Mouse (Mus musculus) spleen, adult 12 weeks (tissue): ENCODE data around the gene Lsp1.

Experiments used
- DNase-seq: peaks from one replicate; pipeline ENCODE4 v3.0.0; 2022; ENCODE audit warnings: low spot score

Gene Lsp1

DNA sequence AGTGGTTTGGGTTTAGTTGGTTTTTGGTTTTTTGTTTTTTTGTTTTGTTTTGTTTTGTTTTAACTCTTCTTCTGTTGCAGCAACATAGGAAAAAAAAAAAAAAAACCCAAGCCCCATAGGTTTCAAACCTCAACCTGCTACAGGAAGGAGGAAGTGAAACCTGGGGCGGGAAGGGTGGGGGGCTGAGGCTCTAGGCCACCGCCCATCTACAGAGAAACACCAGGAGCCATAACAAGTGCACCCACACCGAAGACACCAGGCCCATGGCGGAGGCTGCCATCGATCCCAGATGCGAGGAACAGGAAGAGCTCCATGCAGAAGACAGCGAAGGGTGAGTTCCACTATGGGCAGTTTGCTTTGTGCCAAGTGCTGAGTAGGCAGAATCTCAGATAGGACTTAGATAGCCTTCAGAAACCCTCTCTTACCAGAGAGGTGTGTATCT is at the start of gene Lsp1:
Gene Lsp1, plus strand, starts transcription at position 174 of the 442 bp plus-strand sequence.
- DNase-seq: no peak

DNA sequence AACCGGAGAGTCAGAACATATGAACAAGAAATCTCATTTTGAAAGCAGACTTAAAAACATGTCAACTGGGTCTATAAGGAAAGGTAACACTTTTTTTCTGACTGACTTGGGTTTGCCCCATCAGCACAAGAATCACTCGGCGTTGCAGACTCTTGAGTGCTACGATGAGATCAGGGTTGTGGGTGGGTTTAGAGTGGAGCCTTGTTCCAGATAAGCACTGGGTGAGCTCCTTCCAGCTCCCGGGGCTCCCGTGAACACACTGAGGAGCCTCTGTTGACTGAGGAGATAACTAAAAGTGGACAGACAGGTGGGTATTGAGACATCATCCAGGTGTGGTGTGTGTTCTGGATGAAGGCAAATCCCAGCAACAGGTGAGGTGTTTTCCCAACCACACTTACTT is 47.3 kb upstream of the Lsp1 start:
- no peak for DNase-seq

DNA sequence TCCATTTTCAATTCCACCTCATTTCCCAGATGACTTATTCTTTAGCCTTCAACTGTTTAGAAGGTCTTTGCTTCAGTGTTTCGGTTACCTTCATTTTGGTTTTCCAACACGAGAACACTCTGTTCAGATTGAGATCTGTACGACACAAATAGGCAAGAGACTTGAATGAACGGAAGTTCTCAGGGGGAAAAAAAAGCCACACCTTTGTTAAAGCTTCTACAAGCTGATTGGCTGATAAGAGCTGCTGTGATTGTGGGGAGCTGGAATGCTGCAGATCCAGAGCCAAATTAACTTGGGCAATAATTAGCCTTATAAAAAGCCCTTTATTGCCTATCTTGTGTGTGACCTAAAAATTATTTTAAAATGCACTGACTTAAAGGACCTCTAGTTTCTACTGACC is 45.3 kb upstream of the Lsp1 start:
- DNase-seq: no peak

DNA sequence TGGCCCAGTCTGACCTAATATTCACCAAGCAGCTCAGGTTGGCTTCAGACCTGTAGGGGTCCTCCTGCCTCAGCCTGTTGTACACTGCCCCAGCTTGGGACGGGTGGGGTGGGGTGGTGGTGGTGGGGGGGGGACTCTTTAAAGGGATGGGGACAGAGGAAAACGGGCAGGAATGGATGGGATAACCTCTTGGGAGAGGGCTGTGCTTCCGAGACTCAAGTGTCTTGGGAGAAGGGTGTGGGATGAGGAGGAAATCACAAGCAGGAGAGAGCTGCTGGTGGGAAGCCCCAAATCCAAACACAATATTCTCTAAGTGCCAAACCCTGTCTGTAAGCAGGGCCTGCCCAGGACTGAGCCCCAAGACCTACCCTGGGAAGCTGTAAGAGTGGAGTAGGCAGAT is 44.4 kb upstream of the Lsp1 start:
- no peak for DNase-seq

DNA sequence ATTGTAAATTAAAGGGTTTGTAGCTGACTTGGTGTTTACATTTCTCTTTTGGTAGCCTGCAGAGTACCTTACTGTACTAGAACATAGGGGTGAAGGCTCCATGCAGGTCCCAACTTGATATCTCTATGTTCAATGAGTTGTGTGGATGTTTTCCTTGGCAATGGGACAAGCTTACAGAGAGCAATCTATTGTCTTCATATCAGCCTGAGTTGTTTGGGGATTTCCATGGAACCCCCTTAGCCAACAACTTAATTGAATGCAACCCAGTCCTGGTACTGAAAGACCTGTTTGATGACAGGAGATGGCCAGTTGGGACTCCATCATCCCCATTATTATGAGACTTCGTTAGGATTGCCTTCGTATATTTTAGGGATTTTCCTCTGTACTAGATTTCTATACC is 42.6 kb upstream of the Lsp1 start:
- no peak for DNase-seq

DNA sequence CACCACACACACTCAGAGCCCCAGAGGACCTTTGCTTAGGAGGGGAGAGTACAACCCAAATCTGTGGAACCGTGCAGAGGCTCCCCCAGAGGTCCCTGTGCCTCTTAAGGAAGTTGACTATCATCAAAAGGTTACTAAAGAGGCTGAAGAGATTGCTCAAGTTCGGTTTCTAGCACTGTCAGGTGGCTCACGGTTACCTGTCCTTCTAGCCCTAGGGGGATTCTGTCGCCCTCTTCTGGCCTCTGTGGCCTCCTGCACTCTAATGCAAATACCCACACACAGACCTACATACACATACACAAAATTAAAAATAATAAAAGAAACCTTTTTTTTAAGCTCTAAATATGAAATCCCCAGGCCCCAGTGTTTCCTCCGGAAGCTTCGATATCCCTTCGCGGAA is 41.9 kb upstream of the Lsp1 start:
- DNase-seq: no peak

DNA sequence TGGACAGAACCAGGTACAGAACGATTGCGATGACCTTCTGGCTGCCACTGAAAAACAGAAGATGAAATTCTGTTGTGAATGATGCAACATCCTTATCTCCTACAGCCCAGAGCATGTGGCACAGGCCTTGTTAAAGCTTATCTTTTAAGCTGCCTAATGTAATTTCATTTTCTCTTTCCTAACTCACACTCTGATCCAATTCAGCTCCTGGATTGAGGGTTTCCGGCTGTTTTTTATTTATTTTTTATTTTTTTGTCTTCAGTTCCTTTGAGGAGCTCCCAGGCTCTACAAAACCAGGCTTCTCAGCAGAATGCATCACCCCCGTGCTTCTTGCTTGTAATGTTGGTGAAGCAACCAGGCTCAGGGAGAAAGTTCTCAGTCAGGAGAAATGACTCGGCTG is 40.7 kb upstream of the Lsp1 start:
- DNase-seq: no peak

DNA sequence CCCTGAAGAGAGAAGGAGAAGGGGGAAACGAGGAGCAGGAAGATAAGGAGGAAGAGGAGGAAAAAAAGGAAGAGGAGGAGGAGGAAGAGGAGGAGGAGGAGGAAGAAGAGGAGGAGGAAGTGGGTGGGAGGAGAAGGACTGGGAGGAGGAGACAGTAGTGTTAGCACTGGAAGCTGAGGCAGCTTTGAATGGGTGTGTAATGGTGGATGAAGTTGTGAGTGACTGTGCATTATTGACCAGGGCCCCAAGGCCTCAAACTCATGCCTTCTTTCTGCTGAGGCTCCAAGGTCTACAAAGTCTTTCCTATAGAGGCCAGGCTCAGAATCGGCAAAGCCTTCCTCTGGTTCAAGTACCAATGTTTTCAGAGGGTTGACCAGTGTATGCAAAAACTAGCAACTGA is 38.8 kb upstream of the Lsp1 start:
- DNase-seq: no peak

DNA sequence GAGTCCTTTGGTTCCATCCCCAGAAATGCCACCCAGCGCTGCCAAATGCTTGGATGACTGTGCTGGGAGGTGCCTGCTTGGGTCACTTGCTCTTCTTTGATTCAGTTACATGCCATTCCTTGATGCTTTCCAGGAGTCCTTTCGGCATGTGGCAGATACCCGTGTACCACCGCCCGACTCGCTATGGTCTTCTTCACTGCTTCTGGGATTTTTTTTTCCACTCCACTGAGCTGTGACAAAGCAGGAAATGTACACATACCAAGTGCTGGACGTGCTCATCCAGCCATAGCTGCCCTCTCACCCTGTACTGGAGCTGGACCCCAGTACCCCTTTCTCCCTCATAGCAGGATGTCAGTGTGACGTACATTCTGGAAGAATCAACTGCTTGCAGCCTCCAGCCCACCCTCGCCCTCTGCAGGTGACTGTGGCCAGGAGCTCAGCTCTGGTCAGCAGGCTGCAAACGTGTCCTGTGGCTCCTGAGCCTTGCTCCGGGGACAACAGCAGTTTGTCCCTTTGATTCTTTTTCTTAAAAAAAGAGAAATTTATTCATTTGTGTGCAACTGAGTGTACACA is 34.9 kb upstream of the Lsp1 start:
- DNase-seq: no peak

DNA sequence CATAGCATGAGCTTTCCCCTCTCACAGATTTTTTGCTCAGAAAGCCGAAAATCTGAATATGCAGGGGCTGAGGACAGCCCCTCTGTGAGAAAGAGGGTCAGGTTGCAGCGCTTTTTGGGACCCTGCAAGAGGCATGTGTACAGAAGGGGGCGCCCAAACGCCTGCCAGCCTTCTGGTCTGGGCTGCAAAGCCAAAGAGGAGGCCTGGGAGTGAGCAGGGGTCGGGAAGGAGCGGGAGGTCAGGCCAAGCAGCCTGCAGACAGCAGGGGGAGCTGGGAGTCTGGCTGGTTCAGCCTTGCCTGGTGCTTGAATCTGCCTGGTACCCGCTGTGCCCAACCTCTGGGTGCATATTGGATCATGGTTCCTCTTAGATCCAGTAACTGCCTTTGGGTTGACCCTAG is 32.4 kb upstream of the Lsp1 start:
- no peak for DNase-seq

DNA sequence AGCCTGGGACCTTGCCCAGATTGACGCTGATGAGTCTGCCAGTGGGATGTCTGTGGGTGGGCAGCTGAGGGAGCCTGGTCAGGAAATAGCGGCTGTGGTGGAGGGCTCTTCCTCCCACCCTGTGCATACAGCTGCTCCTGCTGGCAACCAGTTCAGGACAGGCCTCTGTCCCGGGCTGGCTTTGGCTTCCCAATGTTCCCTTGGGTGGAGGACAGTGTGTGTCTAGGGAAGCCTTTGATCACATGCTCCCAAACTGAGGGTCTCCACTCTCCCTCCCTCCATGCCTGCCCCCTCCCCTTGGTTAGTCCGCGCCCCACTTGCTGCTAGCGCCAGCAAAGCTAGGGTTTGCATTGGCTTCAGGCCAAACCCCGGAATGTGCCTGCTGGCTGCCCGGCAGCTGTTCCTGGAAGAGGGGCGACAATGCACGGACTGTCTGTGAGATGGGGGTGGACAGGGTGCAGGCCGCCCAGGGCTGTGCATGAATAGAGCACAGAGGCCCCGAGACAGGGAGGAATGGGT is 30.4 kb upstream of the Lsp1 start:
- no peak for DNase-seq

DNA sequence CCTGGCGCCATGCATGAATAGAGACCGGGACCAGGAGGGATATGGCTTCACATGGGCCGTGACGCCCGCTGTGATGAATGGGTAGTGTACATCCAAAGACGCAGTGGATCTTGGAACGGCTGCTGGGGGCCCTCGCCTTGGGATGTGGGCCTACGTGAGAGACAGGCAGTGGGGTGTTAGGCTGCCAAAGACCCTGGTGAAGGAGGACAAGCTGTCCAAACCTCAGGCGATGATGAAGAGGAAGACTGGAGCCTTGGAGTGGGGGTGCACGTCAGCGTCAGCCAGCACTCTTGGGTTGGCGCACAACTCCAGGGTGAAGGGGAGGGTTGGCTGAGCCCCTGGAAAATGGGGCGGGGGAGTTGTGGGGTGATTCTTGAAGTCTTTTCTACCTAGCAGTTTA is 29.5 kb upstream of the Lsp1 start:
- DNase-seq: no peak

DNA sequence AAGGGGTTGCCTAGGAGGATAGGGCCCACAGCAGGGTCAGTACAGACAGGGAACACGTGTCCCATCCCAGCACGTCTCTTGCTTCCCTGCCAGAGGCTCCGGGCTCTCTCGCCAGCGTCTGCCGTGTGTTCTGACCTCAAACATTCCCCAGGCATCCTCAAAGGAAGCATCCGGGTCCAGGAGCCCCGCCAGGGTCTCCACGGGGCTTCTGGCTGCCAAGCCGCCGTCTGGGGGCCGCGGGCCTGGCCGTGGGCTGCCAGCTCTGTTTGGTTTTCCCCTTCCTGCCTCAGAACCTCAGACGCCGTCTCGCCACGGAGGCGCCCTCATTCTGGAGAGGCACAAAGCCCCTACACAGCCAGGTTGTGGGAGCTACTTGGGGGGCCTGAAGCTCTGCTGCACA is 27.0 kb upstream of the Lsp1 start:
- DNase-seq: no peak

DNA sequence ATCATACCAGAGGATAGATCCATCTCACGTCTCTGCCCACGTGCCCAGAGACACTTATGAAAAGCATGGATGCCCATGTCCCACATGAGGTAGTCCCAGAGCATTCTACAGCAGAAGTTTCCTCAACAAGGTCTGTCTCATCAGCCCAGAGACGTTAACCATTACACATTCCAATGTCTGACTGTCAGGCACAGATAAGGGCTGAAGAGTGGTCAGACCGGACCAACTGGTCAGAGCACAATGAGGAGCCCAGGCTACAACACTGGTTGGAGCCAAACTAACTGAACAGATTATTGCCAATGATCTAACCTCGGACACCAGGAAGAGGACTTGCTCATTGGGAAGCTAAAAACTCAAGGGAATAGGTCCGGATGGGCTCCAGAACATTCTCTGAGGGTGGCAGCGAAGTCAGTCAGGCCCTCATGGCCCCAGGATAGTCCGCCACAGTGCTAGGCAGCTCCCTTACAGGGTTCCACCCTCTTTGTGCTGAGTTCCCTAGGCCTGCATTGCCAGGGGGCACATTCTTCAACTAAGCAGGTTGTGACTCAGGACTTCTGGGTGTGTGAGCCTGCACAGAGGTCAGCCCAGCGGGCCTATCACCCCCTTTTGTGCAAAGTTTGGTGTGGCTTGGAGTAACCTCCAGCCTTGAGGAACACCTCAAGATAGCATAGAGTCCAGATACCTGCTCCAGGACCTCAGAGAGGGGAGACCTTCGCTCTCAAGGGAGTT is 26.3 kb upstream of the Lsp1 start, which contains the start of gene Syt8:
Gene Syt8, plus strand, starts transcription at position 714 of the 729 bp plus-strand sequence.
- DNase-seq: no peak

DNA sequence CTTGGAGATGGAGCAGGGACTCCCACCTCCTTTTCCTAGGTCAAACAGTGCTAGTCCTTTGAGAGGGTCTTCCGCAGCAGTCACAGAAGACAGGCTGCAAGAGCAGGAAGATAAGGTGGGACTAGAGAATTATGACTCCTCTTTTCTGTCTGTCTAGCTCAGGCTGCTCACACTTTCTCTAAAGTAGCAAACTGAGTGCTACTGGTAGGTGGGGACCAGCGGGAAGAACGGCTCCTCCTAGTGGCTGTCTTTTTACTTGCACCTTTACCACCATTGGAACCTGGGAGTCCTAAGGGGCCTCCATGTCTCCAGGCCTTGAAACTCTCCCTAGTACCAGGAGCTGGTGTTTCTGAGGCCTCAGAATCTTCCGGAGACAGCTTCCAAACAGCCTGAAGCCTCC is 25.1 kb upstream of the Lsp1 start:
- DNase-seq: peak; percentile 40

DNA sequence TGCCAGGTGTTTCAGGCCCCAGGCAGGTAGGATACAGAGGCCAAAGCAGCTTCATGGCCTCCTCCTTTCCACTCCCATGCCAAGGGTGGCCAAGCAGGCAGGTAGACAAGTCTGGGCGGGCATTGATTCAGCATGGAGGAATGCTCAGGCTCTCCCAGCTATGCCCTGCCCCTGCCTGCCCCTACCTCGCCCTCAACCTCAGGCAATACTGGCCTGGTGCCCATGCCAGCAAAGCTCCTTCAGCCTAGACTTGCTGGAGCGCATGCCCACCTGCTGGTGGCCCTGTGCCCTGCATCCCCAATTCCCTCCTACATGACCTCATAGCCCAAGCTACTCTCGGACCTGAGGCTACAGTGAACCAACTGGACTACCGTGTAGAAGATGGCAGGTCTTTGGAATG is 23.3 kb upstream of the Lsp1 start:
- no peak for DNase-seq

DNA sequence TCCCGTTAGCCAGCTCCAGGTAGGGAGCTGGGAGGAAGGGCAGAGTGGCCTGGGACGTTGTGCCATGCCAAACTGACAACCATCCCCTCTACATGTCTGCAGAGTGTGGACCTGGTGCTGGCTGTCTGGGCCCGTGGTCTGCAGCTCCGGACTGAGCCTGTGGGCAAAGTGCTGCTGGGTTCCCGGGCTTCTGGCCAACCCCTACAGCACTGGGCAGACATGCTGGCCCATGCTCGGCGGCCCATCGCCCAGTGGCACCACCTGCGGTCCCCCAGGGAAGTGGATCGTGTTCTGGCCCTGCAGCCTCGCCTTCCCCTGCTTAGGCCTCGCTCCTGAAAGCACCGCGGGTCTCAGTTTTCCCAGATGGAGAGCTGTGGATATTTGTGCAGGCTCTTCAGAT is 20.6 kb upstream of the Lsp1 start:
- DNase-seq: no peak

DNA sequence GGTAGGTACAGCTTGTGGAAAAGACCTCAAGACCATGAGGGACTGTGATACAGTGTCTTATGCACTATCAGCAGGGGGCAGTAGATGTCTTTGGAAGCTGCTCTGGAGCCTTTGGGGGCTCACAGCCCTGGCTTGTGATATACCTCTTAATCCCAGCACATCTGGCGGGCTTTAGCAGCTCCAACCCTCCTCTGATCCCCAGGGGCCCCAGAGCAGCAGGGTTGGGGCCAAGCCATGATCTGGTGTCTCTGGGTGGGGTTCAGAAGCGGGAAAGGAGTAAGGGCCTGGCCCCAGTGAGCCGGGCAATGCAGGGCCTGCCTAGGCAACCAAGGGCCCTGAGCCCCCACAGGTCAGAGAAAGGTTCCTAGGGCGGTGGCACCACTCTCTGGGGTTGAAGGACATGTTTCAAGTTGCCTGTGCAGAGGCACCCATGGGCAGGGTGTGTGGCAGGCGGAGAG is 19.9 kb upstream of the Lsp1 start:
- DNase-seq: no peak

DNA sequence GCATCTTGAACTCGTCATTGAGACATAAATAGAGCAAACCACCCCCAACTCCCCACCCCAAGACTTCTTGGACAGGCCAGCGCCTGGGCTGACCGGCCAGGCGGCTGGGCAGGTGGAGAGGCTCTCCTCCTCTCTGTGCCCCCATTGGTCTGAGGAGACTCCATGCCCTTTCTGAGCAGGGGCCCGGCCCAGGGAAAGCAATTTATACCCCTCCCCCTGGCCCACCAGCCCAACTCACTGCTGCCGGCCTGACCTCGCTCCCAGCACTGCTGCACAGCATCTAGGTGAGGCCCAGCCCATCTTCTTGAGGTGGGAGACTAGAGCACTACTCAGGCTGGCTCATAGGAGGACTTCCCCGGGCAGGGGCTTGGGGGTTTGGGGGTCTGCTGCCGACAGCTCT is 19.0 kb upstream of the Lsp1 start, which contains the start of gene Tnni2:
Gene Tnni2, plus strand, starts transcription at position 224 of the 400 bp plus-strand sequence.
- no peak for DNase-seq

DNA sequence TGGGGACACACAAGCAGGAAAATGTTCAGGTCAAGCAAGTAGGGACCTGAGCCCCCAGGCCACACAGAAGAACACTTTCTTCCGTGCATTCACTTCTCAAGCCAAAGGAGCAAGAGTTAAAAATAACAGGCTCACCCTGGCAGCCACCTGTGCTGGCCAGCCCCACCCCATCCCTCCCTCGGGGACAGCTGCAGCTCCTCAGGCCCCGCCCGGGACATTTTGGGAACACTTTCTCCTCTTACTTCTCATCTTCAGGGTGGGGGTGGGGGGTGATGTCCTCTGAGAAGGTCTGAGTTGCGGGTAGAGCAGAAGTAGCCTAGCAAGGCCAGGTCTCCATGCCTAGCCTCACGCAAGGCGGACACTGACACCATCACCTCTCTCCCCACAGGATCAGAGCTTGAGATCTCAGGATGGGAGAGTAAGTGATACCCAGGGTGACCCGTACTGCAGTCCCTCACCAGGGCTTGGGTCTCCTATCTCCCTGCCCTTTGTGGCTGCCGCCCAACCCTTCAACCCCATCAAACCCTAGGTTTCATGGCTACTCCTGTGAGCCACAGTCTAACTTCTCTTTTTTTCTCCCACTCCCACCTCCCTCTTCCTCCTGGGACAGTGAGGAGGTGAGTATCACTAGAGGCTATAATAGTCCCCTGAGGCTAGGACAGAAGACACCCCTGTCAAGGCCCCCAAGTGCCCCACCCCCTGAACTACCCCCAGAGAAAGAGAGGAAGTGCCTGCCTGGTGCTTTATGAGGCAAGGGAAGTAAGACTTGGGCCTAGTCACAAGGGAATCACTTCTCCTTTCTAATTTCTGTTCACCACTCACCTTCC is 18.3 kb upstream of the Lsp1 start:
- no peak for DNase-seq

DNA sequence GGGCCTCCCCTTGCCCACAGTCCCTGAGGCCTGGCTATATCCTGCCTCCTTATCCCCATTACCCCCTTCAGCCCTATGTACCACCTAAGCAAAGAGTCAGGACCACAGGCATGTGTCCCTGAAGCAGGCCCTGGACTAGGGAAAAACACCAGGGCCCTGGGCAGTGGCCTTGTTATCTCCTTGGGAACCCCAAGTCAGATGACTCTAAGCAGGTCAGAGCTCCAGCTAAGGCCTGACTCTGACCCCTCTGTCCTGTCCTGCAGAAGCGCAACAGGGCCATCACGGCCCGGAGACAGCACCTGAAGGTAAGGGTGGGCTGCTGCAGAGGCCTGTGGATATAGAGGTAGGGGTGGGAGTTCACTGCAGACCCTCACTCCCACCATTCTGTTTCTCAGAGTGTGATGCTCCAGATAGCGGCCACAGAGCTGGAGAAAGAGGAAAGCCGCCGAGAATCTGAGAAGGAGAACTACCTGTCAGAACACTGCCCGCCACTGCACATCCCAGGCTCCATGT is 17.6 kb upstream of the Lsp1 start:
- no peak for DNase-seq

DNA sequence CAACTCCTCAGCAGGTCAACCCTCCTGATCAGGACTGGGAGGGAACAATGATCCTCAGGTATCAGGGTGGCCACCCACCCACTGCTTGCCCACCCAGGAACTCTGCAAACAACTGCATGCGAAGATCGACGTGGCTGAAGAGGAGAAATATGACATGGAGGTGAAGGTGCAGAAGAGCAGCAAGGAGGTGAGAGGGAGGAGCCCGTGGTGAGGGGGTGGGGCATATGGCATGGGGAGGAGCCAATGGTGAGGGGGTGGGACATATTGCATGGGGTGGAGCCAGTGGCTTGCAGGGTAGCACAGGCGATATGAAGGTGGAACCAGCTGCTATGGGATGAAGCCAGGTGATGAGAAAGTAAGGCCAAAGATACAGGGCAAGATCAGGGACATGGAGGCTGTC is 17.1 kb upstream of the Lsp1 start:
- DNase-seq: no peak

DNA sequence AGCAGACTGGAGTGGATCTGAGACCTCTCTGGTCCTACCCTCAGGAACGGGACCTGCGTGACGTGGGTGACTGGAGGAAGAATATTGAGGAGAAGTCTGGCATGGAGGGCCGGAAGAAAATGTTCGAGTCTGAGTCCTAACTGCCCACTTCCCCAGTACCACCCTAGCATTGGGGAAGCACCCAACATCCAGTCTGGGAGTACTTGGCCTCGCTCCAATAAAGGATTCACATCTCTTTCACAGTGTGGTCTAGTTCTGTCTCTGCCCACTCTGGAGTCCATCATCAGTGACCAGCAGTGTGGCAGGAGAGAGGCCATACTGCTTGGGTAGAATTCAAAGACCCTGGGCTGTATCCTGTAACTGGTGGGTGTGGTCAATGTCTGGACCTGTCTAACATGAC is 16.4 kb upstream of the Lsp1 start:
- DNase-seq: no peak
